Mouse (Mus musculus): ENCODE measurements around the gene Mfsd10. TPM values are rescaled to one million over a fixed set of nuclear protein-coding genes. Genes with fewer than 3 reads are reported as not detected.

Gene Mfsd10
- polyA plus RNA-seq, 1 experiment from 2014 or later: 86.9 TPM

DNA sequence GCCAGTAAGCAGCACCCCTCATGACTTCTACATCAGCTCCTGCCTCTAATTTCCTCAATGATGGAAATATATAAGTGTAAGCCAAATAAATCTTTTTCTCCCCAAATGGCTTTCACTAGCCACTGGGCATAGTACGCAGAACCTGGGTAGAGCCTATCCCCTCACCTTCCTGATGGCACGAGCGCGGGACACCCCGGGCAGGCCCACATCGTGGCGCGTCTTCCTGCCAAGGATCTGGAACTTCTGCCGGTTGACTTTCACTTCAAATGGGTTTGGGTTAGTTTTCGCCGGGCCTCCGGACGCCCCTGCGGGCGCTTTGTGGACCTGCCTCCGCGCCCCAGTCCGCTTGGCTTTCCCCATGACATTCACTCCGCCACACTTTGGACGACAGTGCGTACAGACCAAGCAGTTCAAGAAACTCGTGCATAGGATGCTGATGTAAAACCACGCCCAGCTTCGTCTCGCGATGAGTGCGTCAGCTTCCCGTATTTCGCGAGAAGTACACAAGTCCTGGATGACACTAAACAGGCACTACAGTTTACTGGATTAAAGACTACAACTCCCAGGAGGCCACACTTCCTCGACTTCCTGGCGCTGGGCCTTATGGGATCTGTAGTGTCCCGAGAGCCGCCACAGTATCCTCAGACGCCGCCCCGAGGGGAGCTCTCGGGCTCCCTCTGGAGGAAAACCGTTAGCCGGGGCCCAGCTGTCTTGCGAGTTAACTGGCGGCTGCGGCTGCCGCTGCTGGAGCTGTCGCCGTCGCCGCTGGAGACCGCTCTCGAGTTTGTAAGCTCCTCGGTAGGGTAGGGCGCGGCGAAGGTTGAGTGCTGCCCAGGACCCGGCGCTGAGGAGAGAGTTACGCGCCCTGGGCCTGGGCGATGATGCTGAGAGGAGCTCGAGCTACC lies 22.9 kb upstream of the Mfsd10 start, which contains the start of the genes Nop14 and Grk4:
Nop14 (minus strand) TSS at position 463 of the 905 bp plus-strand sequence.
Grk4 (plus strand) TSS at position 694 of the 905 bp plus-strand sequence.
- WGBS: under 1% methylated on average over 60 of the region's 60 CpGs
- Histone ChIP-seq H3K4me2 (ENCODE audit: low read length) (peak within 1 kb of the TSS; percentile 69), H3K4me1 (replicated peaks; ENCODE audit: insufficient read depth, low read length) (peaks cover 7% of the 10 kb centered on the region; the same call in 1 of the 2 replicates), H3K27ac (peak within 1 kb of the TSS; percentile 92), H3K4me3 (replicated peaks; ENCODE audit: low read depth, low read length) (peak within 1 kb of the TSS; percentile 69), H3K9me3 (replicated peaks; ENCODE audit: low read length) (no peaks in the 10 kb centered on the region), H3K9ac (ENCODE audit: low read depth, low read length) (peak within 1 kb of the TSS; percentile 69), H3K36me3 (ENCODE audit: insufficient read depth, low read length) (peaks cover 17% of the 10 kb centered on the region), H3K27me3 (ENCODE audit: insufficient read depth, low read length) (no peaks in the 10 kb centered on the region)
- ATAC-seq (replicated peaks; ENCODE audit: low FRiP score, low read depth) (peak; percentile 100), DNase-seq (ENCODE audit: low spot score) (peak; percentile 100)
- TF ChIP-seq CTCF (IDR thresholded peaks at IDR 0.05; ENCODE audit: low read depth): peak; percentile 98

DNA sequence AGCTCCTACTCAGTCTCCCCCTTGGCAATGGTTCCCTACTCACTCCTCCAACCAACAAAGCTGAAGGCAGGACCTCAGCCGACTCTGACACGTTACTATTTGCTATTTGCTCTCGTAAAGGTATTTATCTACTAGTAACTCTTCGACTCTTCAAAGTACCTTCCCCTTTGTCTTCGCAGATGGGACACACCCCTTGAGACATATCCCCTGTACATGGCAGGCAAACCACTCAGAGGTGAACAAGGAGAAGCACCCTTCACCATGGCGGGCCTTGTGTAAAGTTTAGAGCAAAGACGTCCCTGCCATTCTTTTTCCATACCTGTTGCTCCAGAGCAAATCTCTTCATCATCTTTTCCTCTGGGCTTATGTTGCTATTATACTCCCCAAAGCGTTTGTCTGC lies 20.5 kb upstream of the Mfsd10 start:
- Histone ChIP-seq H3K36me3 (ENCODE audit: insufficient read depth, low read length) (peaks cover 35% of the 10 kb centered on the region), H3K4me3 (replicated peaks; ENCODE audit: low read depth, low read length) (no peak overlapping the region), H3K27ac (no peak overlapping the region), H3K4me1 (replicated peaks; ENCODE audit: insufficient read depth, low read length) (peaks cover 7% of the 10 kb centered on the region; the same call in 1 of the 2 replicates), H3K27me3 (ENCODE audit: insufficient read depth, low read length) (no peaks in the 10 kb centered on the region), H3K9me3 (replicated peaks; ENCODE audit: low read length) (no peaks in the 10 kb centered on the region), H3K4me2 (ENCODE audit: low read length) (no peak overlapping the region), H3K9ac (ENCODE audit: low read depth, low read length) (no peak overlapping the region)
- DNase-seq (ENCODE audit: low spot score) (no peak), ATAC-seq (replicated peaks; ENCODE audit: low FRiP score, low read depth) (no peak)
- no peak for TF ChIP-seq CTCF (IDR thresholded peaks at IDR 0.05; ENCODE audit: low read depth)
- WGBS: 92% methylated on average over 8 of the region's 8 CpGs

DNA sequence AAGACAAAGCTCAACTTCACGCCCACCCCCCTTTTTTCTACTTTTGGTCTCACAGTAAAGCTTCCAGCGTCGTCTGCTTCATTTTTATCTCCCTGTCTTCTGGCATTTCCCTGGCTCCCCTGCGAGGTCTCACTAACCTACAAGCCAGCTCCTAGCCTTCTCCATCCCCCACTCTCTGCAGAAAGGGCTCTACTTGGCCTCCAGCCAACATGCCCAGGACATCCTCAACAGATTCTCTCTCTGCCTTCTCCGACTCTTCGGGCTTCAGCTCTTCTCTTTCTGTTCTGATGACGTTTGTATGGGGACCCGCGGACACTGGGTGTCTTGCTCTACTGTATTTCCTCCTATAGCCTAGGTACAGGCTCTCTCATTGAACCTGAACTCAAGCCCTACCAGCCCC lies 17.9 kb upstream of the Mfsd10 start:
- peaks cover 58% of the 10 kb centered on the region for H3K36me3 ChIP-seq (ENCODE audit: insufficient read depth, low read length)

DNA sequence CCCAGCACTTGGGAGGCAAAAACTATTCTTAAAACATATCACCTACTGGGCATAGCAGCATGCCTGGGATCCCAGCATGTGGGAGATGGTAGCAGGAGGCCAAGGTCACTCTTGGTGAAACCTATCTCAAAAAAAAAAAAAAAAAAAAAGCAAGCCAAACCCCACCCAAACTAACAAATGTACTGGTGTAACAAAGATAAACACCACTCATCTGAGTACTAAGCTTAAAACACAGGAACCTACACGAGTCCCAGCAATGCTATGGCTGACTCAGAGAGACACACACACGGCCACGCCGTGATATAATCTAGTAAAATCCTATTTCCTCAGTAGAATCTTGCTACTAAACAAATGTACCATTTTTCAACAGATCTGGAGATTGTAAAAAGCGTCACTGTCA lies 15.9 kb upstream of the Mfsd10 start:
- DNase-seq (ENCODE audit: low spot score): no peak
- 92% methylated on average over 5 of the region's 5 CpGs for WGBS
- ATAC-seq (replicated peaks; ENCODE audit: low FRiP score, low read depth): no peak

More for the DNA sequence above, 17.9 kb upstream of the Mfsd10 start:
- no peak for TF ChIP-seq CTCF (IDR thresholded peaks at IDR 0.05; ENCODE audit: low read depth)
- DNase-seq (ENCODE audit: low spot score): no peak
- Histone ChIP-seq H3K27me3 (ENCODE audit: insufficient read depth, low read length) (no peaks in the 10 kb centered on the region), H3K4me1 (replicated peaks; ENCODE audit: insufficient read depth, low read length) (peaks cover 7% of the 10 kb centered on the region; the same call in 1 of the 2 replicates), H3K27ac (no peak overlapping the region), H3K4me3 (replicated peaks; ENCODE audit: low read depth, low read length) (no peak overlapping the region), H3K4me2 (ENCODE audit: low read length) (no peak overlapping the region), H3K9ac (ENCODE audit: low read depth, low read length) (peak overlapping the region; percentile 4; the same call in 1 of the 2 replicates), H3K9me3 (replicated peaks; ENCODE audit: low read length) (no peaks in the 10 kb centered on the region)
- WGBS: 84% methylated on average over 9 of the region's 9 CpGs
- ATAC-seq (replicated peaks; ENCODE audit: low FRiP score, low read depth): no peak

DNA sequence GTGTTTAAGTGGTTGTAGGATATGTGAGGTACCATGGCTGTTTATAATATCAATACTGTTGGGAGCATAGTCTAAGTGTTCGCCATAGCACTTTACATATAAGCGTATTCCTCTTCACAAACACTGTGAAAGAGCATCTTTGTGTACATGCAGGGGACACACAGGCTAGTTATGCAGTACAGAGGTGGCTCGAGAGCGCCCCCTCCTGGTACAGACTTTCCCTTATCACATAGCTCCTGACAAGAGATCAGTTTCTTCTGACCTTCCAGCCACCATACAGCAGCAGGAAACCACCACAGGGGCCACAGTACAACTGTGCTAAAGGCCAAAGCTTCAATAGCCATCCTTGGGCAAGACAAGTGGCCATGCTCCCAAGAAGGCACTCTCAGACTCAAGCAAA lies 10.6 kb upstream of the Mfsd10 start:
- Histone ChIP-seq H3K4me1 (replicated peaks; ENCODE audit: insufficient read depth, low read length) (no peaks in the 10 kb centered on the region), H3K4me2 (ENCODE audit: low read length) (no peak overlapping the region), H3K9me3 (replicated peaks; ENCODE audit: low read length) (no peaks in the 10 kb centered on the region), H3K27me3 (ENCODE audit: insufficient read depth, low read length) (no peaks in the 10 kb centered on the region), H3K4me3 (replicated peaks; ENCODE audit: low read depth, low read length) (no peak overlapping the region), H3K36me3 (ENCODE audit: insufficient read depth, low read length) (peaks cover 82% of the 10 kb centered on the region), H3K9ac (ENCODE audit: low read depth, low read length) (no peak overlapping the region), H3K27ac (no peak overlapping the region)
- DNase-seq (ENCODE audit: low spot score): peak; percentile 66
- 64% methylated on average over 4 of the region's 4 CpGs for WGBS
- no peak; the same call in 1 of the 2 replicates for ATAC-seq (replicated peaks; ENCODE audit: low FRiP score, low read depth)
- peak; percentile 74 for TF ChIP-seq CTCF (IDR thresholded peaks at IDR 0.05; ENCODE audit: low read depth)

More for the DNA sequence above, 15.9 kb upstream of the Mfsd10 start:
- Histone ChIP-seq H3K27ac (no peak overlapping the region), H3K9me3 (replicated peaks; ENCODE audit: low read length) (no peaks in the 10 kb centered on the region), H3K27me3 (ENCODE audit: insufficient read depth, low read length) (no peaks in the 10 kb centered on the region), H3K9ac (ENCODE audit: low read depth, low read length) (no peak overlapping the region), H3K4me3 (replicated peaks; ENCODE audit: low read depth, low read length) (no peak overlapping the region), H3K4me1 (replicated peaks; ENCODE audit: insufficient read depth, low read length) (no peaks in the 10 kb centered on the region), H3K4me2 (ENCODE audit: low read length) (no peak overlapping the region), H3K36me3 (ENCODE audit: insufficient read depth, low read length) (peaks cover 76% of the 10 kb centered on the region)
- no peak for TF ChIP-seq CTCF (IDR thresholded peaks at IDR 0.05; ENCODE audit: low read depth)

DNA sequence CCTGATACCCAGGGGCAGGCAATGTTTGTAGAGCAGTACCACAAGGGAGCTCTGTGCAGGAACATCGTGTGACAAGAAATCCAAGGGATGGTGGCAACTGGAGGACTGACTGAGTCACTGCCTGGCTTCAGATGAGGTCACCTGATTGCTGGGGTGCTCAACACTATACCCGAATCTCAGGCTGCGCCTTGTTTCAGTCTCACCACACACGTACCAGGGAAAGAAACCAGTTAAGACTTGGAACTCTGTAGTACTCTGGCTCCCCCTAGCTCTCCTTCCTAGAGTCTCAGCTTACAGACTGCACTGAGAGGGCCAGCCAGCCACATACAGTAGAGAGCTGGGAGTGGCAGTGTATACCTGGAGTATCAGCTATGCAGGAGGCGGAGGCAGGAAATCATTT lies 5.9 kb upstream of the Mfsd10 start:
- peak; percentile 73 for TF ChIP-seq CTCF (IDR thresholded peaks at IDR 0.05; ENCODE audit: low read depth)

More for the DNA sequence above, 5.9 kb upstream of the Mfsd10 start:
- H3K4me2 ChIP-seq (ENCODE audit: low read length): no peak overlapping the region
- peaks cover 76% of the 10 kb centered on the region for H3K36me3 ChIP-seq (ENCODE audit: insufficient read depth, low read length)
- no peak overlapping the region for H3K4me3 ChIP-seq (replicated peaks; ENCODE audit: low read depth, low read length)
- H3K27me3 ChIP-seq (ENCODE audit: insufficient read depth, low read length): no peaks in the 10 kb centered on the region
- H3K9ac ChIP-seq (ENCODE audit: low read depth, low read length): no peak overlapping the region
- H3K4me1 ChIP-seq (replicated peaks; ENCODE audit: insufficient read depth, low read length): no peaks in the 10 kb centered on the region
- 74% methylated on average over 5 of the region's 5 CpGs for WGBS
- peak; percentile 68 for DNase-seq (ENCODE audit: low spot score)
- H3K27ac ChIP-seq: no peak overlapping the region
- ATAC-seq (replicated peaks; ENCODE audit: low FRiP score, low read depth): peak; percentile 61; the same call in 1 of the 2 replicates
- H3K9me3 ChIP-seq (replicated peaks; ENCODE audit: low read length): no peaks in the 10 kb centered on the region

All from kidney, postnatal 0 days (tissue).